Mouse (Mus musculus) frontal cortex, postnatal 25 days (tissue): ENCODE data around the gene Tssk1.
A peak's percentile ranks its signal among the peaks of the same experiment; 100 is the strongest.

ENCODE experiments used
- DNase-seq, 2 experiments: peaks; one replicate each; pipeline ENCODE4 v3.0.0; 2022; ENCODE audit warnings: low spot score in 2 of 2

Gene Tssk1

DNA sequence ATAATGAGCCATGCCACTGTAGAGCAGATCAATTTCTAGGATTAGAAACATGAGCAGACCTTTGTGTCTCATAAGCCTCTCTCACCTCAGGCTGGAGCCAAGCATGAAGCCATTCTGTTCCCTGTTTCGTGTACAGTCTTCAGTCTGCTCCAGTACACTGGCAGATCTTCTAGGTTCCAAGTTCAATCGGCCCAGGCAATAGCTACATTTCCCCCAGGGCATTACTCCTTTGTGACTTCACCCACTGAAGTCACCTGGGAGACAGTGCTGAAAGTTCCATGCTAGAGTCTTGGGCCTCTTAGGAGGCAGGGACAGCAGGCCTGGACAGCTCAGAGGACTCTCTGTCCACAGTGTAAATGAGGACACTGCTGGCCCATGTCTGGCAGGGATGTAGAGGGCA, at the start of gene Tssk1:
Tssk1 (plus strand) TSS at position 301 of the 400 bp plus-strand sequence.
- DNase-seq = no peak

DNA sequence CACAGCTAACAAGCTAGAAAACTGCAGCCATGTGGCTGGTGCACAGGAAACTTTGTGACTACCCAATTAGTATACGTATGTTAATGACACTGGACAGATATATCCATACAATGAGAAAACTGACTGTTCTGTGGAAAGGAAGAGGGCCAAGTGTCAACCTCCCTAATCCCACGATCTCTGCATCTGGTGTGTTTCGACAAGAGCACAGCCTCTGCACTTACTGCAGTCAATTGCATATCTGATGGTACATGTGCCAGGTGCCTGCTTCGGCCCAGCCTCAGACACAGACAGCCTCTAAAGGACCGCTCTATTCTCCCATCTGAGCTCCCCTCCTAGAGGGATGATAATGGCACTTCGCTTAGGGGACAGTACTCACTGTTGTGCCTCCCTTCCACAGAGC, 45.6 kb upstream of the Tssk1 start:
- DNase-seq = no peak

DNA sequence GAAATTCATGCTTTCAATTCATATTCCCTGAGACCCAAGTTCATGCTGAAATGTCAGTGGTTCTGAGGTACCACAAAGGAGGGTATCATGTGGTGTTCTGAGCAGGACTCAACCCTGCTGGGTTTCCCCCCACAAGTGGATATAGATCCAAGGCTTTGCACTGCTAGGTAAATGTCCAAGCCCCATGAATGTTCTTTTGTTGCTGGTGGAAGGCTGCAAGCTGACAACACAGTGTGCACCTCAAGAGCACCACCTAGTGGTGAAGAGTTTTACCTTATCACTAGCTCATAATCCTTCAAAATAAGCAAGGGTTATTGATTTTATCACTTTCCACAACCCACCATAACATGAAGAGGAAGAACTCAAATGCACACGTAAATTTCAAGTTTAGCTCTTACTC, 45.1 kb upstream of the Tssk1 start:
- DNase-seq = no peak

DNA sequence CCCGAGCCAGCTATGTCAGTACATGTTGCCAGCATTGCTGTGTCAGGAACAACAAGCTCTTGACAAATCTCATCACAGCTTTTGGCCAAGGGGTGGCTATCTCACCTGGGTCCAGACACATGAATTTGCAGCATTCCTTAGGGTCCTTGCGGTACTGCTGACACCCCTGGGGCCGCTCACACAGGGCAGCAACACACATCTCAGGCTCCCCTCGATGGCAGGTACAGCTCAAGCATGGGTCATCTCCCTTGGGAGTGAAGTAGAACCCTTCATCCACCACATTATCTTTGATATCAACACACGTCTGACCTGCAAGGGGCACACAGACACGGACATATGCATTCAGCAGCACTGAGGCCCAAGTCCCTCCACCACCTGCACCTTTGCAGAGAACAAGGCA, 44.5 kb upstream of the Tssk1 start:
- DNase-seq = no peak

DNA sequence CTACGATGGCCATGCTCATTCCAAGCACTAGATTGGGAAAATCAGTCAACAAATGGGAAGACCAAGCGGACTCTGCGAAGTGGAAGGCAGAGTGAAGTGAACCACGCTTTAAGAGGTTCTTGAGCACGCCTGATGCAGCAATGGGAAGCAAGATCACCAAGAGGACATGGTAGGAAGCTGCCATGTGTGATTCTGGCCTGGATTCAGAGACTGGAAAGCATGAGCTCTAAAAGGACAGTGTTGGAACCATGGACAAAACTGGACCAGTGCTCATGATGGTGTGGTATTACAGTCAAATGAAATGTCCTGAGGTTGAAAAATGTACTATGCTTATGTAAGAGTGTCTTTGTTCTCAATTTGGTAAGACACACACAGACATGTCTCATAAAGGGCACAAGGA, 42.7 kb upstream of the Tssk1 start:
- no peak for DNase-seq

DNA sequence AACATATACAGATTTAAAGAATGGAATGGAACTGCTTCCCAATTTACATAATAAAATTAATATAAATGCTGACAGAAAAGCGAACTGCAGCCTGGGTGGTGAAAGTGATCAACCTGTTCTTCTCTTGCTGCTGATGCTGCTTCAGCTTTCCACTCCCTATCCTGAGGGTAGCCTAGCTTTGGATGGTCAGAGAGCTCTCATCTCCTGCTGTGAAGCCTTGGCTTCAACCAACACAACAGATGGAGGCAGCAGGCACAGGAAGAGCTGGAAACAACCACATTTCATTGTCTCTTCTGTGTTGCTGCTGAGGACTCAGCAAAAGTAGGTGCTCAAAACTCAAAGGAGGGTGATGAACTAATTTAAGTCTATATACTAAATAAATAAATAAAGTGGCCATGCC, 42.2 kb upstream of the Tssk1 start:
- no peak for DNase-seq

DNA sequence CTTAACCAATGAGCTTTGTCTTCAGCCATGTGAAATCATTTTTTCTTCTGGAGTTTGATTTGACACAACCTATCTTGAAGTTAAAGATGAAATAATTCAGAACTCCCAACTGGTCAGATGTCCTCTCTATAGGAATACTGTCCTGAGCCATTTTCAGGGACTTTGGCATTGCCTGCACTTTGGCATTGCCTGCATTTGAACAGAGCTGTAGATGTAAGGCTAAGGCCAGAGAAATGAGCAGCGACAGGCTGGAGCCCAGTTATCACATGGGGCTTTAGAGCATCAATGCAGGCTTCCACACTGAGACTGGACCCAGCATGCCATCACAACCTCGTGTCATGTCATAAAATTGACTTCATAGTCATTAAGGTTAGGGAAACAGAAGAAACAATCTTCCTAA, 40.8 kb upstream of the Tssk1 start:
- no peak for DNase-seq

DNA sequence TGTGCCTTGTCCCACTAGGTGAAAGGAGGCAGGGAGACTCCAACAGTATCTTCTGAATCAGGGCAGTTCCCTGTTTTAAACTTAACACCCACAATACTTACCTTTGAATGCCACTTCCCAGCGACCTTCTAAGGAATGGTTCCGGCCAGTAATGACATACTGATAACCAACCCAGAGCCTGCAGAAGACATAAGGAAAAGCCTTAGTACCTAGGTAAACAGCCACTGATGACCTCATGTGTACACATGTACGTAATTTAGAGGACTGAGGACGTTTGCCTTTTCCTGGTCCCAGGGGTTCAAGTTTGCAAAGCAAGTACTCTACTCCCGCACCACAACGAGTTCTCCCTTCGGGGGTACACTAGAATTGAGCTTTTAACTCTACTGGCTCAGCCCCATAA, 36.9 kb upstream of the Tssk1 start:
- no peak for DNase-seq

DNA sequence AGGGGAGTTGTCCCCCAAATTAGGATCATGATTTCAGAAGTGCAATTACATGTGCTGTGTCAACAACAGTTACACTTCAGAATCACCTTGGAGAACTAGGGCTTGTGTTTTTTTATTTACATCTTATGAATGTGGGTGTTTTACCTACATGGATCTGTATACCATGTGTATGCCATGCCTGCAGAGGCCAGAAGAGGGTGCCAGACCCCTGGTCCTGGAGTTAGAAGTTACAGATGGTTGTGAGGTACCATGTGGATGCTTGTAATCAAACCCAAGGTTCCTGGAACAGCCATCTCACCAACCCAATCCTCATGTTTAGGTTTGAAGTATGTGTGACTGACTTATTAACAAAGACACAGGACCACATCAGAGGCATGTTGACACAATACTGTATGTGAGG, 35.4 kb upstream of the Tssk1 start:
- no peak for DNase-seq

DNA sequence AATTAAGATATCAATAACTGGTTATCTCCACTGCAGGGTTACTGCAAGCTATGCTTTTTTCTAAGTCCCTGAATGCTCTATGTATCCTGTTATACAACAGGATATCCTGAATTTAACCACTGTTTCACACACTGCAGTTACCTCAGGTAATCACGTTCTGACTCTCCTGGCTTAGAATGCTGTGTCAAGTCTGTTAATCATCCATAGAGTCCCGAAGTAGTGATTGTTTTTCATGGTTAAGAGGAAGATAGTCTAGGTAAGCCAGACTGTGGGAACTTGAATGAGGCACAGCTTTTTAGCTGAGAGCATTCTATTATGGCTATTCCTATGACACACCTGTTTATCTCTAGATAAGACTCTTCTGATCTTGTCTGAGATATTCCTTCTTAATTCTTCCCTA, 28.7 kb upstream of the Tssk1 start:
- DNase-seq = no peak

DNA sequence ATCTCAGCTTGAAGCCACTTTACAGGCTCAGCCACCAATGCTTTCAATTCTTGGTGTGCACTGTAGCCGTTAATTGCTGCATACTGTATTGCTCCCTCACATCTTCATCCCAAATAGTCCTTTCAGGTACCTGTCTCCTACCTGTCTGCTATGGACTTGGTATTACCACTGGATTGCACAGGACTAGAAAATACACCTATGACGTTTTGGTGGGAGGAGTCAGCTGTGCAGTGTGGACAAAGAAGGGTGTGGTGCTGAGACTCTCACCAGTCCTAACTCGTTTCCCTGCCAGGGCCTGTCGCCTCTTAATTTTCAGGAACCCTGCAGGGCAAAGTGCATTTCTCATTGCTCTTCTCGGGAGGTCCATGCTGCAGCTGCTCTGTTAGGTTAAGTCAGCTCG, 28.3 kb upstream of the Tssk1 start:
- no peak for DNase-seq

DNA sequence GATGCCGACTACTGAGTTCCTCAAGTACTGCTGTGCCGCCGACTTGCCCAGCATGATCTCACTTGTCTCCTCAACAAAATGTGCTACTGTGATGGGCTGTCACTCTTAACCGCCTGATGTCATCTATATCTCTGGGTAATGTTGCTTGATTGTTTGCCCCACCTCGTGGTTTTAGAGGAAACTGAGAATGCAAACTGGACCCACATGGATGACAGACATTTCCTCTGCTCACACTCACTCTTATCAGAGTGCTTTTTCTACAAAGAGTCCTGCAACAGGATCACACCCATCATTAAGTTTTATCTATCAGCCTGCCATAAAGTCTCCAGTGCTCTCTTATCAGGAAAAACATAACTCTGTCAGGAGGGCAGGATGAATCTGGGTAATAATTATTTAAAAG, 22.8 kb upstream of the Tssk1 start:
- DNase-seq = no peak

DNA sequence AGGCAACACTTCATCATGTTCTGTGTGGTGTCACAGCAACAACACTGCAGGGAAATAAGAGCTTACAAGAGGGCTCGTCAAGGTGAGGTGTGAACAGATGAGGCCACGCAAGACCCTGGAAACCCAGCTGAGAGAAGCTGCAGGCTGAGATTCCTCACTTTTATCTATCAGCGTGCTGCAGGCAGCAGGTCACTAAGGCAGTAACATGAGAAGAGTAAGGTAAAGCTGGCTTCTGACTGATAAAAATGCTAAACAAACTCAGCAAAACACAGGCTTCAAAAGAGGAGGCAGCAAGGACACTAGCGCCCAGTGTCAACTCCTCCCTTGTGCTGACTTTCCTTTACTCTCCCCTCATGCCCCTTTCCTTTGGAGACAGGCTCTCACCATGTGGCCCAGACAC, 21.0 kb upstream of the Tssk1 start:
- no peak for DNase-seq

DNA sequence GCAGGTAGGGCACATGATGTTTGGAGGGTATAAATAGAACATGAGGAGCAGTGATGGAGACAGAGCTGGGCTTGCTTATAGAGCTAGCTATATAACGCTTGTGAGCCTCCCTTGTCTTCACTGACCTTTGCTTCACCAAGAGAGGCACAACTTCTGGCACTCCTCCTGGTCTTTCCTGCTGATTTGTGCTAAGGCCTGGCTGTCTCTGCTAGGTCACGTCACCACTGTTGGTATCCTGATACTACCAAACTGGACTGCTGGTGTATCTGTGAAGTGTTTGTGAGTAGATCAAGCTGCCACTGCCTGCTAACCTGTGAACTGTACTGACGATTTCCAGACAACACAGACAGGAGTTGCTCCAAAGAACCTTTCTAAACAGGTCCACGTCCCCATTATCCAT, 18.8 kb upstream of the Tssk1 start:
- no peak for DNase-seq

DNA sequence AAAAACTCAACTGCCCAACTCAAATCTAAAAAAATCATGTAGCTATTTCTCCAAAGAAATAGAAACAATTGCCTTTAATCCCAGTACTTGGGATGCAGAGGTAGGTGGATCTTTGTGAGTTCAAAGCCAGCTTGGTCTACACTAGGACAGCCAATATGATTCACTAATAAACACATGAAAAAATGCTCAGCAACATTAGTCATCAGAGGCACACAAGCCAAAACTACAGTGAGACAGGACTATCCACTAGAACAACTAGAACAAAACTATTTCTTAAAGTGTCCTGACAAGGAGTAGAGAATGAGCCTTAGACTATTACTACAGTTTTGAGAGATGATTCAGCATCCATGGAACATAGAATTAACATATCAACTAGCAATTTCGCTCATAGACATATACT, 17.9 kb upstream of the Tssk1 start:
- DNase-seq = no peak

DNA sequence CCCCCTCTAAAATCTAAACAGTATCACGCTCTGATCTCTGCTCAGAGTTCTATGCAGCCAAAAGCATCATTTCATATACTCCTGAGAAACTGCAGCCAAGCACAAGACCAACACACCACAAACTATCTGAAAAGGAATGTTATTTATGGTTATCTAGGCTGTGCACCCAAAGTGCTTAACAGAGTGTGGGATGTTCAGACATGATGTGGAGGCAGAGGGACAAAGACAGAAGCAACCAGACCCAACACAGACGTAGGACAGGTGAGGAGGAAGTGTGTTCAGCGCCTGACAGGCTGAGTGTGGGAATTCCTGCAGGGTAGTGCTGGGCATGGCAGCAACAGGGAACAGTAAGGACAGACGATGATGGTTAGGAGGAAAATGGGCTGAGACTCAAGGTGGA, 14.5 kb upstream of the Tssk1 start:
- DNase-seq = no peak

DNA sequence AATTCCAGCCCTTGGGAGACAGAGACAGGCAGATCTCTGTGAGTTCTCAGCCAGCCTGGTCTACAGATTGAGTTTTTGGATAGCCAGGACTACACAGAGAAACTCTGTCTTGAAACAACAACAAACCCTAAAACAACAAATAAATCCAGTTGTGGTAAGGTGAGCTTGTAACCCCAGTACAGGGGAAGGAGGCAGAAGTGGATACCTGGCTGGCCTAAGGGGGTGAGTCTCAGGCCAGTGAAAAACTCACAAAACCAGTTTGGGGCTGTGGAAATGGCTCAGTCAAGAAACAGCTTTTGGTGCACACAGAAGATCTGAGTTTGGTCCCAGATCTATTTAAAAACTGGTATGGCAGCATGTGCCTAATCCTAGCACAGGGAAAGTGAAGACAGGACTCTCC, 11.8 kb upstream of the Tssk1 start:
- no peak for DNase-seq

DNA sequence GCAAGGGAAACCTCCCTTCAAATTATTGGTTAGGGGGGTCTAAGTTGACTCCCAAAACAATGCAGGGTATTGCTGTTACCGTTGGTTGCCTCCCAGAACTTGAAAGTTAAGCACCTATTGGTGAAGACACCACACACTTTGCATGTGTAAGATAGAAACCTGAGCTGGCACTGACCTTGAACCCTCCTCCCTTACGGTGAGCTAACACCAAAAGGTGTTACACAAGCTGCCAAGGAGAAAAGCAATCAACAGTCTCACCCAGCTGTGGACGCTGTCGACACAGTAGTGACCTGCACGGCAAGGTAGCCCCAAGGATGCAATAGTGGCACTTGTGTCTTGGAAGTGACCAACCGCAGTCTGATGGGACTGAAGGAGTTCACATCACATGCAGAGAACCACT, 9.9 kb upstream of the Tssk1 start:
- DNase-seq = no peak

DNA sequence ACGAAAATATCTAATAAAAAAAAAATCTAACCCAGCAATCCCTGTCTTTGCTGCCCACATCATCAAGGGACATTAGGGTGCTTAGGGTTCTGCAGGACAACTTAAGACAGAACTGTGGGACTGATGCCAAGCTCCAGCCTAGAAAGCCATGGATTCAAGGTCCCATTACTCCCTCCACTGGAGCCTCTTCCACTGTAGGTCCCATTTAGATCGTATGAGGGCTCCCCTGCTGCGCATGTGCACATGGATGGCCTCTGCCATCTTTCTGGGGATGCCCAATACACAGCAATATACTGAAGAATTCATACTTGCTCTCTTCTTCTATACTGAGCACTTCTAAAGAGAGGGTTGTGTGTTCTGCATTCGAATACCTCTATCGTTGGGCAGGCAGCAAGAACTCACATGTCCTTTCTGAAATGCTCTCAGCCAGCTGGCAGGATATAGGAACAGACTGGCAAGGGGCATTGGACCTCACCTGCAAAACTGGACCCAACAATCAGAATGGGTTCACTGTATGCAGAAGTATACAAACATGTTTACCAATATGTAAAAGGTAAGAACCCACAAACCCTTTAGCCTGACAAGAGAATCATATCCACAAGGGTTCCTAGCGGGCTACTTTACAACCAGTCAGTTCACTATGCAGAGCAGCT, 4.2 kb upstream of the Tssk1 start:
- no peak for DNase-seq

DNA sequence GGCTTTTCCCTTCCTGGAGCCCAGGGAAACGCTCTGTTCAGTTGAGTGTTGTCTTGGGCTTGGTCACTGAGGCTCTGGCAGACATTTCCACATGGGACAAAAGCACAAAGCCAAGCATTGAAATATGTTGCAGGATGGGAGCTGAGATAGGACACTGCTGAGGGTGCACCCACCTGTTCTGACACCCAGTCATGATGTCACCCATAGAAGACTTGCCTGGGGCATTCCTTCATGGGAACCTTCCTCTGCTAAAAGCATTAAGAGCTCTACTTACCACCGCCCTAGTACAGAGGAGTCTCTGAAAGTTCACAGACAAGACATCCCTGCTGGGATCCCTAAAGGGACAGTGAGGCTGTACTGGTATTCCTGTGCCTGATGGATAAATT, 3.7 kb upstream of the Tssk1 start:
- no peak for DNase-seq

DNA sequence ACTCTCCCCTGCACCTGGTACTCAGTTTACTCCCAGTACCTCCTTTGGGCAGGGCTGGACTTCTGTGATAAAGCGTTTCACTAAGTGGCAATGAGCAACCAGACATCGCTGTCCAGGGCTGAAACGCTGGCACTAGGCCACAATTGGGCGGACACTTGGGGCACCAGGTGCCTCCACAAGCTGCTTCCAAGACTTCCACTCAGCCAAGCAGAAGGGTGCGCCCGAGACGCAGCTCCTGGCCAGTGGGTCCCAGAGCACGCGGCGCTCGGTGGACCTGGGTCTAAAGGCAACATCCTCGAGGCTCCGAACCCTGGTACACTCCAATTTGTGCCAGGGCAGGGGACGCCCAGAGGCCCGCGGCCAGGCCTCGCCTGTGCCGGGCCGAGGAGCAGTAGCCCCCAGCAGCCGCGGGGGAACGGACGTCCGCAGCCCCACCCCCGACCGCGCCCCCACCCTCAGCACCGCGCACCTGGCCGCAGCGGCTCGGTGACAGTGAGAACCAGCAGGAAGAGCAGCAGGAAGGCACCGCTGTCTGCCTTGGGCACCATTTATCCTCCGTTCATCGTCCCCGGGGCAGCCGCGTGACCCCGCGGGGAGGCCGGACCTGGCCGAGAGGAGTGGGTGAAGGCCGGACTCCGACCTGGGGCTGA, 3.0 kb upstream of the Tssk1 start:
- peak; percentile 30 to 39 for DNase-seq

DNA sequence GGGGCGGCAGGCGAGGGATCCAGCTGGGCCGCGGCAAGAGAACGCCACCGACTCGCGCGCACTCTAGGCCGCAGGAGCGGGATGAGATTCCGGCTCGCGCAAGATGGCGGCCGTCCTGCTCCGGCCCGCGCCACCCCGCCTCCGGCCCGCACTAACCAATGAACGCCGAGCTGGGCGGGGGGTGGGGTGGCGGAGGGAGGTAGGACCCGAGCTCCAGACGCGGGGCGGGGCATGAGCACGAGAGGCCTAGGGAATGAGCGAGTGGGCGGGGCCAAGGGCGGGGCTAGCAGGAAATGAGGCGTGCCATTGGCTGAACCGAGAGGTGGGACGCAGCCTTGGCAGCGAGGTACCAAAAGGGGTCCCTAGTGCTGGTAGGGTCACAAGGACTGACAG, 2.5 kb upstream of the Tssk1 start, which contains the start of gene Gm20518:
Gm20518 (minus strand) TSS at position 105 of the 393 bp plus-strand sequence.
- DNase-seq = peak; percentile 97 to 99

DNA sequence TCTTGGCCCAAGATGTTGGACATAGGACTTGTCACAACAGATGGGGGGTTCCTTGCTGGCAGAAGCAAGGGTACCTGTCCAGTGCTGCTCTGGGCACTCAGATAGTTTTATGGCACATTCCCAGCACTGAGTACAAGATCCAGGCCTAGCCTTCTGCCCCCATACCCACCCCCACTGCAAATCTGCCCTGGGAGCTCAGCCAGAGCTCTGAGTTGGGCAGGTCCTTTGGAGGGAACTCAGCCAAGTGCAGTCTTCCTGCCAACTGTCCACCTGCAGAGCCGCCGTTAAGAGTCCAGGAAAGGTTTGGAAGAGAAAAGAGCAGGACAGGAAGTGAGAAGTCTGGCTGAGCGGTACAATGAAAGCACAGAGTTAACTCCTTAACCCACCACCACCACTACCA, 1.4 kb upstream of the Tssk1 start:
- no peak for DNase-seq

DNA sequence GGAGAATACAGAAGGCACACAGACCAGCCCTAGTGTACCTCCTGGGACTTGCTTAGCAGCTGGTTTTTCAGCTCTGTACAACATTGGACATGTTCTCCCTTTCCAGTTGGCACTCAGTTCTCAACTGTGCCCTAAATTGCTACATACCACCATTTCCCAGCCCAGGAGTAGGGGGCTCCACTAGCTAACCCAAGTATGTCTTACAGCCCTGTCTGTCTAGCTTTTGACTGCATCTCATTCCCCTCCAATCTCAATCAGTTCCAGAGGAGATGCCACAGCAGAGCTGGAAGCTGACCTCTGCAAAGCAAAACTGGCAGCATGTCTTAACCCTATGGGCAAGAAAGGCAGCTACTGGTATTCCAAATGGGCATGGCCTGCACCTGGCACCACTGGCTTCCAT, 2.1 kb downstream of the Tssk1 start:
- DNase-seq = no peak
